Mouse (Mus musculus) forebrain, embryonic 10.5 days (tissue): ENCODE data around the gene Cadm2. TPM values are rescaled to one million over a fixed set of nuclear protein-coding genes. Genes with fewer than 3 reads are reported as not detected.

ENCODE experiments used
- DNase-seq: peaks from one replicate; pipeline ENCODE4 v3.0.0-alpha.2; 2017; ENCODE audit warnings: low spot score; ENCODE audit errors: extremely low spot score
- H3K27ac ChIP-seq: fragments of 300-500 bp; sonication (generic); 2 replicates; pipeline ENCODE4 v1.5.1; 2016; ENCODE audit warnings: mild to moderate bottlenecking
- H3K27me3 ChIP-seq: fragments of 300-500 bp; sonication (generic); 2 replicates; pipeline ENCODE4 v1.6.1; 2016; ENCODE audit warnings: mild to moderate bottlenecking; ENCODE audit not compliant: poor library complexity, severe bottlenecking
- H3K36me3 ChIP-seq: fragments of 300-500 bp; sonication (generic); replicated peaks from 2 replicates; pipeline ENCODE4 v1.6.1; 2016; ENCODE audit warnings: mild to moderate bottlenecking, moderate library complexity
- H3K4me1 ChIP-seq: fragments of 300-500 bp; sonication (generic); 2 replicates; pipeline ENCODE4 v1.6.1; 2016
- H3K4me3 ChIP-seq: fragments of 300-500 bp; sonication (generic); 2 replicates; pipeline ENCODE4 v1.5.1; 2016; ENCODE audit warnings: mild to moderate bottlenecking, moderate library complexity
- H3K9me3 ChIP-seq: fragments of 300-500 bp; sonication (generic); 2 replicates; pipeline ENCODE4 v1.6.1; 2016; ENCODE audit warnings: mild to moderate bottlenecking, moderate library complexity
- WGBS: fragments of 180-500 bp; shearing (Covaris S2); methylation state at CpG from one replicate; pipeline ENCODE4 v1.1.7; 2016; 5-methylcytosine and 5-hydroxymethylcytosine counted together
- polyA plus RNA-seq: library from polyadenylated mRNA; unstranded; fragments of >200 nt; fragmentation: Nextera tagmentation; extraction: Ambion mirVana; gene quantifications from 2 replicates; pipeline ENCODE4 v1.2.1, GENCODE M21; 2016

Cadm2 gene
- polyA plus RNA-seq, 1 experiment from 2014 or later = 2.9 TPM

DNA sequence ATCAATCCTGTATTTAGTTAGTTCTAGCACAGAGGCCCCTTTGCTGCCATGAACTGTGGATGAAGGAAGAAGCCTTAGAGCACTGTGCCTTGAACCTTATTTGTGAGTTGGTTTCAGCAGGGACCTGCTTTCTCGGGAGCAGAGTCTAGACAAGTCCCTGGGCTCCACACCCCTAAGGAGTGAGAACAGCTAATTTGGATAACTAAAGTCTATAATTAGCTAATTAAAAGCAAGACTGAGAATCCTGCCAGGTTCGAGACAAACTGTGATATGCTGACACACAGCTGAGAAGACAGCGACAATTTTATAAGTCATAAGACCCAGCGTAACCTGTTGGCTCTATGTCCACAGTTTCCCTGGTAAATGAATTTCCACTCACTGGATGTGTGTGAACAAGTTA lies 184.4 kb downstream of the Cadm2 start:
- Histone ChIP-seq H3K4me3 (no peak overlapping the region), H3K27ac (no peak overlapping the region), H3K9me3 (no peaks in the 10 kb centered on the region), H3K27me3 (no peaks in the 10 kb centered on the region), H3K36me3 (no peaks in the 10 kb centered on the region), H3K4me1 (0 out of 2 replicates have a peak, but pooled peaks cover 5% of the 10 kb centered on the region)
- 59% methylated on average over 4 of the region's 4 CpGs for WGBS
- no peak for DNase-seq

- no peak for DNase-seq
- Histone ChIP-seq H3K27ac (no peak overlapping the region), H3K4me3 (no peak overlapping the region), H3K9me3 (no peaks in the 10 kb centered on the region), H3K36me3 (no peaks in the 10 kb centered on the region), H3K4me1 (no peaks in the 10 kb centered on the region), H3K27me3 (no peaks in the 10 kb centered on the region)
- WGBS = 79% methylated on average over 1 of the region's 1 CpGs
Observed at GRCm38 (mm10) chr16:67425371-67425770, 195.3 kb downstream of the Cadm2 start.

DNA sequence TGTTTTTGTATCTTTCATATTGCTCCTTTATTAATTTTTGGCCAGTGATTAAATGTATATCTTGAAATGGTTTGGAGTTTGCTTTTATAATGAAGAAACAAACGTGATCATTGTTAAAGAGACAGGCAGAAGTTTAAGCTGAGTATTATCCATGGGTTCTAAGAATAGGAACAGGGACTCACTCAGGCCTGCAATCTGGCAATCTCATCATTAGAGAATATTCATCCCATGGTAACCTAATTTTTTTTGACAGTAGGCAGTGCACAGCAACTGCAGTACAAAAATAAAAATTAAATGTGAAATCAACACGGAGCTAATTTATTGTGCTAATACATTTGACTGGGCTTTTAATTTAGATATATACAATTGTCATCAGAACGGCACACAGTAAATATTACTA lies 209.8 kb downstream of the Cadm2 start:
- DNase-seq = no peak
- H3K36me3 ChIP-seq = no peaks in the 10 kb centered on the region
- H3K4me3 ChIP-seq = no peak overlapping the region
- H3K27ac ChIP-seq = no peak overlapping the region
- no peaks in the 10 kb centered on the region for H3K4me1 ChIP-seq
- 69% methylated on average over 3 of the region's 3 CpGs for WGBS
- H3K9me3 ChIP-seq = no peaks in the 10 kb centered on the region
- H3K27me3 ChIP-seq = no peaks in the 10 kb centered on the region

- DNase-seq = no peak
- Histone ChIP-seq H3K9me3 (no peaks in the 10 kb centered on the region), H3K4me1 (no peaks in the 10 kb centered on the region), H3K27me3 (no peaks in the 10 kb centered on the region), H3K27ac (no peak overlapping the region), H3K4me3 (no peak overlapping the region), H3K36me3 (no peaks in the 10 kb centered on the region)
- WGBS = 85% methylated on average over 2 of the region's 2 CpGs
Observed at GRCm38 (mm10) chr16:67410482-67410881, 210.2 kb downstream of the Cadm2 start.

GRCm38 (mm10) chr16:67367745-67368144 lies 253.0 kb downstream of the Cadm2 start:
- Histone ChIP-seq H3K4me1 (no peaks in the 10 kb centered on the region), H3K27ac (no peak overlapping the region), H3K4me3 (no peak overlapping the region), H3K27me3 (no peaks in the 10 kb centered on the region), H3K9me3 (no peaks in the 10 kb centered on the region), H3K36me3 (no peaks in the 10 kb centered on the region)
- no peak for DNase-seq
- WGBS = 89% methylated on average over 2 of the region's 2 CpGs

GRCm38 (mm10) chr16:67348011-67348410 lies 272.7 kb downstream of the Cadm2 start:
- H3K27me3 ChIP-seq = no peaks in the 10 kb centered on the region
- DNase-seq = no peak
- 90% methylated on average over 5 of the region's 5 CpGs for WGBS
- H3K27ac ChIP-seq = no peak overlapping the region
- no peaks in the 10 kb centered on the region for H3K36me3 ChIP-seq
- no peak overlapping the region for H3K4me3 ChIP-seq
- no peaks in the 10 kb centered on the region for H3K4me1 ChIP-seq
- no peaks in the 10 kb centered on the region for H3K9me3 ChIP-seq

- DNase-seq = no peak
- no peaks in the 10 kb centered on the region for H3K9me3 ChIP-seq
- no peaks in the 10 kb centered on the region for H3K36me3 ChIP-seq
- H3K27ac ChIP-seq = no peak overlapping the region
- no peaks in the 10 kb centered on the region for H3K27me3 ChIP-seq
- no peaks in the 10 kb centered on the region for H3K4me1 ChIP-seq
- no peak overlapping the region for H3K4me3 ChIP-seq
Observed at GRCm38 (mm10) chr16:67347561-67347960, 273.1 kb downstream of the Cadm2 start.

- H3K27ac ChIP-seq = no peak overlapping the region
- H3K27me3 ChIP-seq = no peaks in the 10 kb centered on the region
- no peak for DNase-seq
- H3K4me3 ChIP-seq = no peak overlapping the region
- no peaks in the 10 kb centered on the region for H3K9me3 ChIP-seq
- 81% methylated on average over 10 of the region's 10 CpGs for WGBS
- no peaks in the 10 kb centered on the region for H3K4me1 ChIP-seq
- no peaks in the 10 kb centered on the region for H3K36me3 ChIP-seq
Observed at GRCm38 (mm10) chr16:67346621-67347290, 274.0 kb downstream of the Cadm2 start.

GRCm38 (mm10) chr16:67344194-67344593 lies 276.5 kb downstream of the Cadm2 start:
- H3K27ac ChIP-seq = no peak overlapping the region
- H3K36me3 ChIP-seq = no peaks in the 10 kb centered on the region
- WGBS = 65% methylated on average over 5 of the region's 5 CpGs
- no peaks in the 10 kb centered on the region for H3K4me1 ChIP-seq
- no peak for DNase-seq
- no peaks in the 10 kb centered on the region for H3K9me3 ChIP-seq
- no peak overlapping the region for H3K4me3 ChIP-seq
- H3K27me3 ChIP-seq = no peaks in the 10 kb centered on the region

- no peak for DNase-seq
- H3K27me3 ChIP-seq = no peaks in the 10 kb centered on the region
- 83% methylated on average over 2 of the region's 2 CpGs for whole genome bisulfite sequencing
- no peaks in the 10 kb centered on the region for H3K36me3 ChIP-seq
- no peak overlapping the region for H3K27ac ChIP-seq
- H3K4me3 ChIP-seq = no peak overlapping the region
- H3K9me3 ChIP-seq = no peaks in the 10 kb centered on the region
- no peaks in the 10 kb centered on the region for H3K4me1 ChIP-seq
Observed at GRCm38 (mm10) chr16:67311033-67311432, 309.7 kb downstream of the Cadm2 start.

DNA sequence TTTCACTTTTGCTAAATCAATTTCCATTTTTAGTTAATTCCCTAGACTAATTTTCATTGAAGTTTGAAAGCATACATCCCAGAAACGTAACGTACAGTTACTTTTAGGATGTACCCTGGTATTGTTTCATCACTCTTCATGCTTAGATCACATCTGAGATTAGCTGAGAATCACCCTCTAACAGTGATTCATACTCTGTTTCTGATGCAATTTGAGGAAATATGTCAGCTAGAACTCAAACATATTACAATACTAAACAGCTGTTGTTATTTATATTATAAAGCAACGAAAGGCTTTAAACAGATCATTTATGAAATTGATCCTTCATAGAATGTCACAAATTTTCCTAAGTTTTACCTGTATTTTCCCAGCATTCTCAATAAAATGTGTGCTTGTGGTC lies 336.0 kb downstream of the Cadm2 start:
- H3K27me3 ChIP-seq = no peaks in the 10 kb centered on the region
- 98% methylated on average over 3 of the region's 3 CpGs for WGBS
- H3K36me3 ChIP-seq = no peaks in the 10 kb centered on the region
- no peak overlapping the region for H3K4me3 ChIP-seq
- no peak for DNase-seq
- H3K27ac ChIP-seq = no peak overlapping the region
- no peaks in the 10 kb centered on the region for H3K9me3 ChIP-seq
- H3K4me1 ChIP-seq = no peaks in the 10 kb centered on the region

GRCm38 (mm10) chr16:67243598-67243997 lies 377.1 kb downstream of the Cadm2 start:
- no peak for DNase-seq
- Histone ChIP-seq H3K4me3 (no peak overlapping the region), H3K27me3 (no peaks in the 10 kb centered on the region), H3K4me1 (no peaks in the 10 kb centered on the region), H3K27ac (no peak overlapping the region), H3K36me3 (no peaks in the 10 kb centered on the region), H3K9me3 (no peaks in the 10 kb centered on the region)
- WGBS = 88% methylated on average over 5 of the region's 5 CpGs

DNA sequence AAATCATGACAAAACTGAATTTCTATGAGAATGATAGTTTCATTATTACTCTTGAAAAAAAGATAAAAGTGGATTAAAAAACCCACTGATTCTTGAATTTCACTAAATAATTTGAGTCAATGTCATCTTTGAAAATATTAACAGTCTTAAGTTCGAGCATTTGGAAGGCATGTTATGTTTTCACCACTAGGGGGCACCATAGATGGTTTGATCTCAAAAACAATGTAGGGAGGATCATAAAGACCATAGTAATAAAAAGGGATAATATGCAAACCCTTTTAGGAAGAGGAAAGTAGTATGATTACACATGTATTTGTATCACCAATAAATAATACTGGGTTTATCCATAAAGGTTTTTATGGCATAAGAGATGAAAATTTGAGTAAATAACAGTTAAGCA lies 385.8 kb downstream of the Cadm2 start:
- Histone ChIP-seq H3K4me3 (no peak overlapping the region), H3K27ac (no peak overlapping the region), H3K27me3 (no peaks in the 10 kb centered on the region), H3K36me3 (no peaks in the 10 kb centered on the region), H3K4me1 (no peaks in the 10 kb centered on the region), H3K9me3 (no peaks in the 10 kb centered on the region)
- DNase-seq = no peak
- WGBS = 27% methylated on average over 1 of the region's 1 CpGs

DNA sequence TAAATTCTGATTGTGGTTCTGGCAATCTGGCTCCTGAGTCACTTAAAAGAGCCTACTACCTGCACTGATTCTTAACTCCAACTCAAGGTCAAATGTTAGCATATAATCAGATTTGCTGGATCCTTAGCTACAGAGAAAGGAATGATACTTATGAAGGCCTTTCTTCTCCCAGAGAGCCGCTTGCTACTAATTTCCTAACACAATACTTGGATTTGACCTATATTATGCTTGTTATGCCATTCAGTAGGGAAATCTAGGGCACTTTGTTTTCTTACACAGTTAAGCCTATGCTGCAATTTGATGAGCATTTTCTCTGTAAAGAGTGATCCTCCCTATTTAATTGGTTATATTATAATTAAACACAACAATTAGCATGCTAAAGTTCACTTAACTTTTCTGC lies 394.0 kb downstream of the Cadm2 start:
- Histone ChIP-seq H3K4me3 (no peak overlapping the region), H3K4me1 (no peaks in the 10 kb centered on the region), H3K27ac (no peak overlapping the region), H3K27me3 (no peaks in the 10 kb centered on the region), H3K36me3 (no peaks in the 10 kb centered on the region), H3K9me3 (no peaks in the 10 kb centered on the region)
- no peak for DNase-seq
- WGBS = 76% methylated on average over 1 of the region's 1 CpGs
